Mouse (Mus musculus): ENCODE data around the gene Inka2.
A peak's percentile ranks its signal among the peaks of the same experiment; 100 is the strongest.

DNA sequence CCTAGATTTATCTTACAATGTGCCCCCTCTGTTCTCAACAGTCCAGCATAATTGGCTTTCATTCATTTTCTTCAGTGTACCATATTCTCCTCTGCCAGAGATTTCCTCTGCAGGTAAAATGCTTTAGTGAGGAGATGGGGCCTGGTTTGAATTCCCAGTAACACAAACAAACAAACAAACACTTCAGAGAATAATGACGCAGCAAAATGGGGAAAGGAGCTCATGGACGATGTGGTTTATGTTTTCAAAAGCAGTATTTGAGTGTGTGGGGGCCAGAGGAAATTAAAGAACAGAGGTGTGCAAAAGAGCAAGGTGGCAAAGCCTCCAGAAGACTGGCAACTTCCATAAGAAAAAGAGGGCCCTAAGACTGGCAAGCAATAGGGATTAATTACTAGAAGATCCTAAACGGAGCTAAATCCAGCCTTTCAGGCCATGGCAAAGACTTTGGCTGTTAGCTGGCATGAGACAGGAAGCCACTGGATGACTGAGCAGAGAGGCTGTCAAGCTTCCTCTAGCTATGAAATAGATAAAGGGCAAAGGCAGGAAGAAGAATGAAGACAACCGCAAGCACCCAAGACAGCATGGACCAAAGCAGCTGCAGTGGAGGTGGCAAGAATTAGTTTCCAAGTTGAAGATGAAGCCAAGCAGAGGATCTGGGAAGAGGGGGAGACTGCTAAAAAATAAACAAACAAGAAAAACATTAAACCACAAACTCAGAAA, 58.9 kb downstream of the Inka2 start:
- TF ChIP-seq CHD1 (IDR thresholded peaks at IDR 0.05; ENCODE audit: low read depth, low read length) (no peak), MAX (IDR thresholded peaks at IDR 0.05; ENCODE audit: low read length) (peak; percentile 56; the same call in 1 of the 2 replicates), E2F4 (IDR thresholded peaks at IDR 0.05; ENCODE audit: borderline replicate concordance, low read depth, low read length) (no peak)

Measured in MEL (cell line).